Mouse (Mus musculus) hindbrain, postnatal 0 days (tissue): Measurements from ENCODE around the gene Ppwd1. TPM values are rescaled to one million over a fixed set of nuclear protein-coding genes. Genes with fewer than 3 reads are reported as not detected.
"Not testable (repeated sequence)": the region's sequence is repeated elsewhere in the genome, so short reads cannot be mapped to it uniquely, and the experiment has no call there.

Experiments
- ATAC-seq: fragments of 200-750 bp; cut with Nextera tagmentation; 2 replicates; pipeline ENCODE4 v1.8.0; 2017; ENCODE audit warnings: mild to moderate bottlenecking, moderate TSS enrichment, moderate library complexity
- DNase-seq: peaks from one replicate; pipeline ENCODE4 v3.0.0-alpha.2; 2015; ENCODE audit warnings: low spot score
- H3K27ac ChIP-seq: fragments of 300-500 bp; sonication (generic); 2 replicates; pipeline ENCODE4 v1.5.1; 2014; ENCODE audit warnings: mild to moderate bottlenecking
- H3K27me3 ChIP-seq: fragments of 300-500 bp; sonication (generic); 2 replicates; pipeline ENCODE4 v1.6.1; 2014; ENCODE audit warnings: low read length, mixed read lengths; ENCODE audit not compliant: insufficient read depth
- H3K36me3 ChIP-seq: fragments of 300-500 bp; sonication (generic); 2 replicates; pipeline ENCODE4 v1.6.1; 2014; ENCODE audit warnings: low read length, mixed read lengths; ENCODE audit not compliant: insufficient read depth
- H3K4me1 ChIP-seq: fragments of 300-500 bp; sonication (generic); 2 replicates; pipeline ENCODE4 v1.6.1; 2014; ENCODE audit warnings: antibody characterized with exemption, low read length, mixed read lengths; ENCODE audit not compliant: insufficient read depth
- H3K4me2 ChIP-seq: fragments of 300-500 bp; sonication (generic); 2 replicates; pipeline ENCODE4 v1.6.1; 2014; ENCODE audit warnings: low read depth, mild to moderate bottlenecking, low read length, moderate library complexity, mixed read lengths
- H3K4me3 ChIP-seq: fragments of 300-500 bp; sonication (generic); 2 replicates; pipeline ENCODE4 v1.5.1; 2014; ENCODE audit warnings: low read length
- H3K9ac ChIP-seq: fragments of 300-500 bp; sonication (generic); replicated peaks from 2 replicates; pipeline ENCODE4 v1.6.1; 2014; ENCODE audit warnings: mild to moderate bottlenecking, low read length, moderate library complexity, mixed read lengths
- H3K9me3 ChIP-seq: fragments of 300-500 bp; sonication (generic); 2 replicates; pipeline ENCODE4 v1.6.1; 2016; ENCODE audit warnings: low read length, mixed read lengths
- CTCF ChIP-seq: IDR thresholded peaks from 2 replicates; pipeline ENCODE4 v1.5.1; 2016; ENCODE audit warnings: antibody characterized with exemption, control low read depth, low read depth
- WGBS: fragments of 180-500 bp; shearing (Covaris S2); extraction: QIAGEN DNeasy Blood & Tissue Kit; methylation state at CpG from one replicate; pipeline ENCODE4 v1.1.7; 2014; 5-methylcytosine and 5-hydroxymethylcytosine counted together
- polyA plus RNA-seq: library from polyadenylated mRNA; unstranded; fragments of >200 nt; fragmentation: Nextera tagmentation; extraction: Ambion mirVana; gene quantifications from 2 replicates; pipeline ENCODE4 v1.2.1, GENCODE M21; 2015
- total RNA-seq: library from RNA; depleted of rRNA; stranded (reverse); fragments of >200 nt; gene quantifications from 2 replicates; pipeline ENCODE4 v1.2.3, GENCODE M21; 2014; rRNA removed

The Ppwd1 gene
- 4.3 and 5.9 TPM in 2 replicates for total RNA-seq
- 6.3 and 6.9 TPM in 2 replicates for polyA plus RNA-seq

- no peak for TF ChIP-seq CTCF
- DNase-seq (peak; percentile 99), ATAC-seq (peak; percentile 100)
- Histone ChIP-seq H3K4me2 (peak within 1 kb of the TSS; percentile 75), H3K4me3 (peak within 1 kb of the TSS; percentile 81), H3K36me3 (no peaks in the 10 kb centered on the region), H3K9me3 (no peaks in the 10 kb centered on the region), H3K4me1 (peaks cover 8% of the 10 kb centered on the region), H3K9ac (peak within 1 kb of the TSS; percentile 77), H3K27me3 (no peaks in the 10 kb centered on the region), H3K27ac (peak within 1 kb of the TSS; percentile 90)
- under 1% methylated on average over 55 of the region's 55 CpGs for WGBS
Measured at GRCm38 (mm10) chr13:104228384-104229066, at the start of gene Ppwd1, which contains the start of gene Cenpk. Gene Ppwd1 (minus strand): TSS chr13:104228843. Gene Cenpk (plus strand): TSS chr13:104228611.

- H3K9me3 ChIP-seq = no peaks in the 10 kb centered on the region
- no peaks in the 10 kb centered on the region for H3K27me3 ChIP-seq
- DNase-seq (no peak), ATAC-seq (no peak)
- no peak for TF ChIP-seq CTCF
- 94% methylated on average over 3 of the region's 3 CpGs for WGBS
- H3K4me1 ChIP-seq = no peaks in the 10 kb centered on the region
- H3K36me3 ChIP-seq = no peaks in the 10 kb centered on the region
- H3K4me2 ChIP-seq = no peak overlapping the region
- no peak overlapping the region for H3K9ac ChIP-seq
- no peak overlapping the region for H3K4me3 ChIP-seq
- no peak overlapping the region for H3K27ac ChIP-seq
Measured at GRCm38 (mm10) chr13:104258997-104259396, 30.4 kb upstream of the Ppwd1 start.

GRCm38 (mm10) chr13:104229181-104229580, 538 bp upstream of the Ppwd1 start:
- DNase-seq (peak; percentile 1), ATAC-seq (0 out of 2 replicates have a peak, but pooled peaks have one; percentile 22)
- H3K27ac ChIP-seq = peak overlapping the region; percentile 90; the same call in 1 of the 2 replicates
- no peak for TF ChIP-seq CTCF
- peak overlapping the region; percentile 81 for H3K4me3 ChIP-seq
- 6% methylated on average over 15 of the region's 15 CpGs for WGBS
- peak overlapping the region; percentile 50; the same call in 1 of the 2 replicates for H3K9ac ChIP-seq
- peaks cover 8% of the 10 kb centered on the region for H3K4me1 ChIP-seq
- peak overlapping the region; percentile 67 for H3K4me2 ChIP-seq
- no peaks in the 10 kb centered on the region for H3K36me3 ChIP-seq
- H3K9me3 ChIP-seq = no peaks in the 10 kb centered on the region
- H3K27me3 ChIP-seq = no peaks in the 10 kb centered on the region

GRCm38 (mm10) chr13:104227478-104227877, 1.2 kb downstream of the Ppwd1 start:
- TF ChIP-seq CTCF = no peak
- Histone ChIP-seq H3K9ac (peak overlapping the region; percentile 77; the same call in 1 of the 2 replicates), H3K4me2 (peak overlapping the region; percentile 75), H3K9me3 (no peaks in the 10 kb centered on the region), H3K4me1 (peaks cover 8% of the 10 kb centered on the region), H3K4me3 (peak overlapping the region; percentile 81), H3K36me3 (no peaks in the 10 kb centered on the region), H3K27me3 (no peaks in the 10 kb centered on the region), H3K27ac (no peak overlapping the region)
- DNase-seq (no peak), ATAC-seq (no peak)
- 66% methylated on average over 3 of the region's 3 CpGs for WGBS

GRCm38 (mm10) chr13:104204313-104204712, 24.3 kb downstream of the Ppwd1 start:
- H3K9me3 ChIP-seq = no peaks in the 10 kb centered on the region
- no peak overlapping the region for H3K9ac ChIP-seq
- TF ChIP-seq CTCF = peak; percentile 45
- 60% methylated on average over 1 of the region's 1 CpGs for WGBS
- H3K4me3 ChIP-seq = no peak overlapping the region
- H3K27me3 ChIP-seq = no peaks in the 10 kb centered on the region
- no peak overlapping the region for H3K4me2 ChIP-seq
- ATAC-seq (no peak), DNase-seq (peak; percentile 18)
- no peak overlapping the region for H3K27ac ChIP-seq
- H3K36me3 ChIP-seq = peaks cover 12% of the 10 kb centered on the region; the same call in 1 of the 2 replicates
- H3K4me1 ChIP-seq = no peaks in the 10 kb centered on the region

GRCm38 (mm10) chr13:104195891-104196290, 32.8 kb downstream of the Ppwd1 start:
- H3K4me1 ChIP-seq, H3K27ac ChIP-seq, H3K27me3 ChIP-seq, H3K4me3 ChIP-seq, ATAC-seq, H3K4me2 ChIP-seq, H3K9me3 ChIP-seq, DNase-seq, H3K9ac ChIP-seq: not testable (repeated sequence)
- peaks cover 12% of the 10 kb centered on the region for H3K36me3 ChIP-seq

- WGBS = 90% methylated on average over 4 of the region's 4 CpGs
- ATAC-seq = no peak
- no peak for DNase-seq
Measured at GRCm38 (mm10) chr13:104187357-104187756, 41.3 kb downstream of the Ppwd1 start.

More at GRCm38 (mm10) chr13:104187357-104187756, 41.3 kb downstream of the Ppwd1 start:
- Histone ChIP-seq H3K9me3 (no peaks in the 10 kb centered on the region), H3K4me3 (no peak overlapping the region), H3K9ac (no peak overlapping the region), H3K36me3 (peaks cover 18% of the 10 kb centered on the region), H3K27ac (no peak overlapping the region), H3K27me3 (no peaks in the 10 kb centered on the region), H3K4me2 (no peak overlapping the region), H3K4me1 (no peaks in the 10 kb centered on the region)
- TF ChIP-seq CTCF = no peak
